In the genomic region with DNA sequence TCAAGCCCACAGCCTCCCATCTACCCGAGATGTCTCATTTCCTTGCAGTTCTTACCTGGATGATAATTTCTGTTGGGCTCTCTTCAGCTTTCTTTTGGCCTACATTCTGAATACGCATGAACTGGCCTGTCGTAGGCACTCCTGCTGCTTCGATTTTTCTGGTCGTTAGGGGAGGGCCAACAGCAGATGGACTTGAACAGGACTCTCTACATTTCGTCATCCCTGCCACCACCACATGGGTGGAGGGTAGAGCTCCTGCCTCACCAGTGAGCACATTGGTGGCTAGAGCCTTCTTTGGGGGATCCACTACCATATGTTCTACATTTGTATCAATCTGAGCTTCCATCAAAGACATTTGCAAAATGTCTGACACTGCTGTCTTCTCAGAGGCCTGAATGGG, we compare ENCODE assay signal across 7 mouse cellular contexts.
"Had no signal": no experiment of that assay in that cellular context is flagged by ENCODE, and none has a peak within 500 bp of the region (broad histone marks: within the 10 kb centered on the region; RNA-seq: fewer than 3 reads in every experiment).

No protein-coding gene starts in this region.

- DNase-seq: kidney, postnatal 14 days; liver, embryonic 13.5 days; liver, postnatal 0 days; lung, postnatal 14 days; right cerebral cortex, adult 18-20 months; right cerebral cortex, postnatal 25 days; thymus, postnatal 4 days had no signal
